ENCODE assay signal across 11 mouse cellular contexts in the genomic region with DNA sequence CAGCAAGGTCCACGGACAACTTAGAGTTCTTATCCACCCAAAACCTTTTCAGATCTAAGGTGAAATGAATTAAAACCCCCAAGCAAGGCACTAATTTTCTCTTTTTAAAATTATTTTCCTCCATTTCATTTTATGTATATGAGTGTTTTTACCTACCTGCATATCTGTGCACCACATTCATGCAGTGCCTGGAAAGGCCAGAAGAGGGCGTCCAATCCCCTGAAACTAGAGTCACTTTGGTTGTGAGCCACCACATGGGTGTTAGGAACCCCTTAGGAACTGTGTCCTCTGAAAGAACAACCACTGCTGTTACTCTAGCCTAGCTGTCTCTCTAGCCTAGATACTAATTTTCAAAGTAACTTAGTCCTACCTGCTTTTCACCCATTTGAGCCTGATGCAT. TPM values are rescaled to one million over a fixed set of nuclear protein-coding genes. Genes with fewer than 3 reads are reported as not detected.
DNase-seq lines count a peak whose midpoint lies in the region; ATAC-seq and TF ChIP-seq lines count a peak whose summit lies in the region.
"Had no signal": no experiment of that assay in that cellular context is flagged by ENCODE, and none has a peak within 500 bp of the region (broad histone marks: within the 10 kb centered on the region; RNA-seq: fewer than 3 reads in every experiment).

No protein-coding gene starts in this region.

- no peaks in the 10 kb centered on the region for H3K27me3 ChIP-seq in liver, adult 2 months (ENCODE audit: control insufficient read depth, insufficient read depth, low read length)
- no peaks in the 10 kb centered on the region for H3K27me3 ChIP-seq in liver, embryonic 11.5 days (replicated peaks; ENCODE audit: control insufficient read depth, insufficient read depth, low read length)
- H3K27me3 ChIP-seq: intestine, embryonic 15.5 days; midbrain, embryonic 15.5 days had no signal

- H3K9me3 ChIP-seq in liver, embryonic 11.5 days (ENCODE audit: control insufficient read depth, low read length): no peaks in the 10 kb centered on the region
- H3K9me3 ChIP-seq: intestine, embryonic 15.5 days; midbrain, embryonic 15.5 days had no signal

- H3K27ac ChIP-seq in liver, adult 2 months (replicated peaks; ENCODE audit: insufficient read depth, low read depth, low read length): no peak overlapping the region
- H3K27ac ChIP-seq in liver, embryonic 11.5 days (ENCODE audit: low read depth, low read length): no peak overlapping the region
- H3K27ac ChIP-seq: intestine, embryonic 15.5 days; midbrain, embryonic 15.5 days had no signal

- no peak for TF ChIP-seq POLR2A in liver, adult 2 months (IDR thresholded peaks at IDR 0.05; ENCODE audit: extremely low read depth, insufficient read depth, low read length)

- H3K36me3 ChIP-seq in liver, adult 2 months (ENCODE audit: control insufficient read depth, insufficient read depth, low read length): no peaks in the 10 kb centered on the region
- H3K36me3 ChIP-seq in liver, embryonic 11.5 days (ENCODE audit: control insufficient read depth, insufficient read depth, low read length): no peaks in the 10 kb centered on the region
- H3K36me3 ChIP-seq: intestine, embryonic 15.5 days; midbrain, embryonic 15.5 days had no signal

- no peak overlapping the region for H3K4me3 ChIP-seq in liver, adult 2 months (ENCODE audit: insufficient read depth, low read depth, low read length)
- H3K4me3 ChIP-seq in liver, embryonic 11.5 days (ENCODE audit: low read depth, low read length): no peak overlapping the region
- H3K4me3 ChIP-seq: intestine, embryonic 15.5 days; midbrain, embryonic 15.5 days had no signal

- no peak overlapping the region for H3K9ac ChIP-seq in liver, adult 2 months (ENCODE audit: low read depth, low read length)
- H3K9ac ChIP-seq in liver, embryonic 11.5 days (ENCODE audit: low read depth, low read length): no peak overlapping the region
- H3K9ac ChIP-seq: intestine, embryonic 15.5 days; midbrain, embryonic 15.5 days had no signal

- no peaks in the 10 kb centered on the region for H3K4me1 ChIP-seq in liver, adult 2 months (ENCODE audit: control insufficient read depth, insufficient read depth, low read length)
- H3K4me1 ChIP-seq in liver, embryonic 11.5 days (replicated peaks; ENCODE audit: control insufficient read depth, insufficient read depth, low read length): no peaks in the 10 kb centered on the region
- H3K4me1 ChIP-seq: intestine, embryonic 15.5 days; midbrain, embryonic 15.5 days had no signal

- no peaks in the 10 kb centered on the region for H3K79me2 ChIP-seq in liver, adult 2 months (ENCODE audit: control insufficient read depth, insufficient read depth, low read length)

- no peak overlapping the region for H3K4me2 ChIP-seq in liver, embryonic 11.5 days
- H3K4me2 ChIP-seq: intestine, embryonic 15.5 days; midbrain, embryonic 15.5 days had no signal

- TF ChIP-seq CTCF in liver, adult 2 months (IDR thresholded peaks at IDR 0.05; ENCODE audit: low read depth, low read length): peak; percentile 24; the same call in 1 of the 2 replicates

- WGBS in liver, adult 2 months: 55% methylated on average over 2 of the region's 2 CpGs
- 54% methylated on average over 2 of the region's 2 CpGs for WGBS in liver, embryonic 11.5 days

- ATAC-seq in liver, embryonic 11.5 days (replicated peaks; ENCODE audit: low FRiP score): no peak
- no peak for ATAC-seq in erythroid progenitor cell, adult 5-6 weeks (replicated peaks; ENCODE audit: low FRiP score, poor library complexity, severe bottlenecking)
- ATAC-seq: intestine, embryonic 15.5 days; midbrain, embryonic 15.5 days had no signal

- peak; percentile 8 for DNase-seq in adrenal gland, postnatal 25 days
- DNase-seq in adrenal gland, adult 18-20 months (ENCODE audit: low spot score in 2 of 2): no peak
- DNase-seq in liver, adult 2 months (ENCODE audit: extremely low read depth, low read depth, low spot score): no peak
- no peak for DNase-seq in liver, embryonic 11.5 days (ENCODE audit: low spot score)
- DNase-seq in MEL-GATA-1-ER (ENCODE audit: extremely low read depth, low read depth): peak; percentile 14
- DNase-seq in naive thymus-derived CD4-positive, alpha-beta T cell, adult 2 months (ENCODE audit: low read depth): peak; percentile 17
- no peak for DNase-seq in cerebellum, adult 11-12 months
- DNase-seq: cerebellum, postnatal 10 days had no signal

RNA-seq across cellular contexts. Expression of gene Fam98b, which starts 33.4 kb away (rescaled TPM):
- 40.7 and 46.8 TPM in 2 replicates for total RNA-seq in adrenal gland, postnatal 25 days (2021)
- total RNA-seq in adrenal gland, adult 18-20 months (2021): 10 to 100 TPM; 31.7 to 36.4 TPM
- total RNA-seq in liver, adult 2 months (2014; rRNA removed): 4.4 TPM in 2 replicates
- polyA plus RNA-seq in liver, adult 2 months (2012; rRNA removed): 2.5 and 3.0 TPM in 2 replicates
- polyA plus RNA-seq in liver, embryonic 11.5 days (2014; fragmentation: Nextera tagmentation; extraction: Ambion mirVana): 4.1 and 6.3 TPM in 2 replicates
- total RNA-seq in erythroid progenitor cell, adult 5-6 weeks (2015; ENCODE audit: low replicate concordance): 5.8 and 15.1 TPM in 2 replicates
- total RNA-seq in erythroid progenitor cell, adult 5-6 weeks (2017; ENCODE audit: low replicate concordance): 2.8 TPM in 1 of 2 replicates, not detected in the other

Comparison
In these comparisons a context has a peak if more than half of its experiments do, and no peak if none do; other contexts are left out.
1. DNase-seq: peak in adrenal gland, postnatal 25 days (single experiment), MEL-GATA-1-ER (single experiment) and naive thymus-derived CD4-positive, alpha-beta T cell, adult 2 months (single experiment); none in adrenal gland, adult 18-20 months (0 of 2), liver, adult 2 months (single experiment), liver, embryonic 11.5 days (single experiment) and cerebellum, adult 11-12 months (single experiment).